Mouse (Mus musculus): ENCODE results near the gene Dcaf4. TPM values are rescaled to one million over a fixed set of nuclear protein-coding genes. Genes with fewer than 3 reads are reported as not detected.

The Dcaf4 gene
- 3.0 and 3.5 TPM in 2 replicates for total RNA-seq (2014; rRNA removed)
- polyA plus RNA-seq (2012; rRNA removed), result 3.8 and 5.4 TPM in 2 replicates

GRCm38 (mm10) chr12:83520311-83520890 lies at the start of gene Dcaf4:
Gene Dcaf4 (plus strand): TSS chr12:83520466.
- peak; percentile 82 for DNase-seq (ENCODE audit: extremely low read depth, low read depth, low spot score)
- Histone ChIP-seq H3K79me2 (ENCODE audit: control insufficient read depth, insufficient read depth, low read length) (no peaks in the 10 kb centered on the region), H3K36me3 (ENCODE audit: control insufficient read depth, insufficient read depth, low read length) (no peaks in the 10 kb centered on the region), H3K9ac (ENCODE audit: low read depth, low read length) (peak within 1 kb of the TSS; percentile 73), H3K27ac (replicated peaks; ENCODE audit: insufficient read depth, low read depth, low read length) (no peak within 1 kb of the TSS), H3K27me3 (ENCODE audit: control insufficient read depth, insufficient read depth, low read length) (no peaks in the 10 kb centered on the region), H3K4me1 (ENCODE audit: control insufficient read depth, insufficient read depth, low read length) (no peaks in the 10 kb centered on the region), H3K4me3 (ENCODE audit: insufficient read depth, low read depth, low read length) (peak within 1 kb of the TSS; percentile 77)
- 0% methylated on average over 32 of the region's 32 CpGs for WGBS
- peak; percentile 43; the same call in 1 of the 2 replicates for TF ChIP-seq CTCF (IDR thresholded peaks at IDR 0.05; ENCODE audit: low read depth, low read length)
- no peak for TF ChIP-seq POLR2A (IDR thresholded peaks at IDR 0.05; ENCODE audit: extremely low read depth, insufficient read depth, low read length)

GRCm38 (mm10) chr12:83471760-83472159 lies 48.5 kb upstream of the Dcaf4 start:
- no peak for TF ChIP-seq CTCF (IDR thresholded peaks at IDR 0.05; ENCODE audit: low read depth, low read length)
- no peak for TF ChIP-seq POLR2A (IDR thresholded peaks at IDR 0.05; ENCODE audit: extremely low read depth, insufficient read depth, low read length)
- Histone ChIP-seq H3K36me3 (ENCODE audit: control insufficient read depth, insufficient read depth, low read length) (no peaks in the 10 kb centered on the region), H3K9ac (ENCODE audit: low read depth, low read length) (no peak overlapping the region), H3K79me2 (ENCODE audit: control insufficient read depth, insufficient read depth, low read length) (0 out of 2 replicates have a peak, but pooled peaks cover 5% of the 10 kb centered on the region), H3K27ac (replicated peaks; ENCODE audit: insufficient read depth, low read depth, low read length) (no peak overlapping the region), H3K4me1 (ENCODE audit: control insufficient read depth, insufficient read depth, low read length) (peaks cover 4% of the 10 kb centered on the region), H3K4me3 (ENCODE audit: insufficient read depth, low read depth, low read length) (no peak overlapping the region), H3K27me3 (ENCODE audit: control insufficient read depth, insufficient read depth, low read length) (no peaks in the 10 kb centered on the region)
- DNase-seq (ENCODE audit: extremely low read depth, low read depth, low spot score), result no peak
- 75% methylated on average over 7 of the region's 7 CpGs for WGBS

- no peak overlapping the region for H3K27ac ChIP-seq (replicated peaks; ENCODE audit: insufficient read depth, low read depth, low read length)
- H3K9ac ChIP-seq (ENCODE audit: low read depth, low read length), result no peak overlapping the region
- no peaks in the 10 kb centered on the region for H3K36me3 ChIP-seq (ENCODE audit: control insufficient read depth, insufficient read depth, low read length)
- 8% methylated on average over 5 of the region's 5 CpGs for WGBS
- no peaks in the 10 kb centered on the region for H3K27me3 ChIP-seq (ENCODE audit: control insufficient read depth, insufficient read depth, low read length)
- DNase-seq (ENCODE audit: extremely low read depth, low read depth, low spot score), result peak; percentile 33
- no peak for TF ChIP-seq CTCF (IDR thresholded peaks at IDR 0.05; ENCODE audit: low read depth, low read length)
- no peak for TF ChIP-seq POLR2A (IDR thresholded peaks at IDR 0.05; ENCODE audit: extremely low read depth, insufficient read depth, low read length)
- H3K79me2 ChIP-seq (ENCODE audit: control insufficient read depth, insufficient read depth, low read length), result peaks cover 5% of the 10 kb centered on the region; the same call in 1 of the 2 replicates
- no peak overlapping the region for H3K4me3 ChIP-seq (ENCODE audit: insufficient read depth, low read depth, low read length)
- H3K4me1 ChIP-seq (ENCODE audit: control insufficient read depth, insufficient read depth, low read length), result peaks cover 4% of the 10 kb centered on the region
Observed at GRCm38 (mm10) chr12:83473987-83474600, 46.2 kb upstream of the Dcaf4 start.

- Histone ChIP-seq H3K4me3 (ENCODE audit: insufficient read depth, low read depth, low read length) (no peak overlapping the region), H3K79me2 (ENCODE audit: control insufficient read depth, insufficient read depth, low read length) (peaks cover 5% of the 10 kb centered on the region; the same call in 1 of the 2 replicates), H3K27ac (replicated peaks; ENCODE audit: insufficient read depth, low read depth, low read length) (no peak overlapping the region), H3K9ac (ENCODE audit: low read depth, low read length) (no peak overlapping the region), H3K36me3 (ENCODE audit: control insufficient read depth, insufficient read depth, low read length) (no peaks in the 10 kb centered on the region), H3K27me3 (ENCODE audit: control insufficient read depth, insufficient read depth, low read length) (no peaks in the 10 kb centered on the region), H3K4me1 (ENCODE audit: control insufficient read depth, insufficient read depth, low read length) (peaks cover 4% of the 10 kb centered on the region)
- WGBS, result 68% methylated on average over 6 of the region's 6 CpGs
- DNase-seq (ENCODE audit: extremely low read depth, low read depth, low spot score), result no peak
- TF ChIP-seq CTCF (IDR thresholded peaks at IDR 0.05; ENCODE audit: low read depth, low read length) (no peak), POLR2A (IDR thresholded peaks at IDR 0.05; ENCODE audit: extremely low read depth, insufficient read depth, low read length) (no peak)
Observed at GRCm38 (mm10) chr12:83475419-83475818, 44.8 kb upstream of the Dcaf4 start.

GRCm38 (mm10) chr12:83476277-83476676 lies 44.0 kb upstream of the Dcaf4 start:
- 95% methylated on average over 10 of the region's 10 CpGs for whole genome bisulfite sequencing
- H3K79me2 ChIP-seq (ENCODE audit: control insufficient read depth, insufficient read depth, low read length), result peaks cover 5% of the 10 kb centered on the region; the same call in 1 of the 2 replicates
- H3K9ac ChIP-seq (ENCODE audit: low read depth, low read length), result no peak overlapping the region
- H3K4me3 ChIP-seq (ENCODE audit: insufficient read depth, low read depth, low read length), result no peak overlapping the region
- DNase-seq (ENCODE audit: extremely low read depth, low read depth, low spot score), result no peak
- H3K36me3 ChIP-seq (ENCODE audit: control insufficient read depth, insufficient read depth, low read length), result no peaks in the 10 kb centered on the region
- TF ChIP-seq POLR2A (IDR thresholded peaks at IDR 0.05; ENCODE audit: extremely low read depth, insufficient read depth, low read length) (no peak), CTCF (IDR thresholded peaks at IDR 0.05; ENCODE audit: low read depth, low read length) (no peak)
- H3K27ac ChIP-seq (replicated peaks; ENCODE audit: insufficient read depth, low read depth, low read length), result no peak overlapping the region
- H3K4me1 ChIP-seq (ENCODE audit: control insufficient read depth, insufficient read depth, low read length), result peaks cover 4% of the 10 kb centered on the region
- H3K27me3 ChIP-seq (ENCODE audit: control insufficient read depth, insufficient read depth, low read length), result no peaks in the 10 kb centered on the region

- TF ChIP-seq CTCF (IDR thresholded peaks at IDR 0.05; ENCODE audit: low read depth, low read length) (no peak), POLR2A (IDR thresholded peaks at IDR 0.05; ENCODE audit: extremely low read depth, insufficient read depth, low read length) (no peak)
Observed at GRCm38 (mm10) chr12:83479140-83479539, 41.1 kb upstream of the Dcaf4 start.

More at GRCm38 (mm10) chr12:83479140-83479539, 41.1 kb upstream of the Dcaf4 start:
- Histone ChIP-seq H3K4me1 (ENCODE audit: control insufficient read depth, insufficient read depth, low read length) (peaks cover 2% of the 10 kb centered on the region), H3K27ac (replicated peaks; ENCODE audit: insufficient read depth, low read depth, low read length) (no peak overlapping the region), H3K79me2 (ENCODE audit: control insufficient read depth, insufficient read depth, low read length) (peaks cover 9% of the 10 kb centered on the region; the same call in 1 of the 2 replicates), H3K36me3 (ENCODE audit: control insufficient read depth, insufficient read depth, low read length) (no peaks in the 10 kb centered on the region), H3K4me3 (ENCODE audit: insufficient read depth, low read depth, low read length) (no peak overlapping the region), H3K9ac (ENCODE audit: low read depth, low read length) (no peak overlapping the region), H3K27me3 (ENCODE audit: control insufficient read depth, insufficient read depth, low read length) (no peaks in the 10 kb centered on the region)
- WGBS, result 95% methylated on average over 1 of the region's 1 CpGs
- no peak for DNase-seq (ENCODE audit: extremely low read depth, low read depth, low spot score)

All from liver, adult 2 months (tissue).